ENCODE assay signal across 15 mouse cellular contexts in the genomic region with DNA sequence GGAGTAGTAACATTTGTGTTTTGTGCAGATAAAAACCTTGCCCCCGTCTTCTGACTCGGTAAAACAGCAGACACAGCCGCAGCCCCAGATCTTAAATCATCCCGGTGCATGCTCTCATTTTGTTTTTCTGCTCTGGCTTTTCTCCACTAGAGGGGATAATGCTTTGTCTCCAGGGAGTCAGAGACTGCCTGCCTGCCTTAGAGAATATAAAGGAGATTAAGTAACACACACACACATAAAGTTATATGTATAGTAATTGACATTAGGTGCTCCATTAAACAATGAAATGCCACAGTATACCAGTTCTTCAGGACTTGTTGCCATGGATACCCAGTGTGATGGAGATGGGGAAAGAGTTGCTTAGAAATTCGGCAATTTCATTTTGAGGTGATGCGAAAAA. TPM values are rescaled to one million over a fixed set of nuclear protein-coding genes. Genes with fewer than 3 reads are reported as not detected.
DNase-seq lines count a peak whose midpoint lies in the region; ATAC-seq lines count a peak whose summit lies in the region.
"Had no signal": no experiment of that assay in that cellular context is flagged by ENCODE, and none has a peak within 500 bp of the region (broad histone marks: within the 10 kb centered on the region; RNA-seq: fewer than 3 reads in every experiment).

No protein-coding gene starts in this region.

- H3K4me1 ChIP-seq in kidney, embryonic 15.5 days = peaks cover 27% of the 10 kb centered on the region
- H3K4me1 ChIP-seq in midbrain, embryonic 16.5 days (ENCODE audit: control insufficient read depth, insufficient read depth, low read length) = peaks cover 15% of the 10 kb centered on the region

- H3K9me3 ChIP-seq in kidney, embryonic 15.5 days (replicated peaks) = no peaks in the 10 kb centered on the region
- no peaks in the 10 kb centered on the region for H3K9me3 ChIP-seq in midbrain, embryonic 16.5 days (replicated peaks; ENCODE audit: control insufficient read depth, low read length, poor library complexity, severe bottlenecking)
- H3K9me3 ChIP-seq: heart, embryonic 13.5 days; liver, embryonic 12.5 days had no signal

- no peak overlapping the region for H3K4me3 ChIP-seq in kidney, embryonic 15.5 days (replicated peaks)
- no peak overlapping the region for H3K4me3 ChIP-seq in midbrain, embryonic 16.5 days (ENCODE audit: low read depth, low read length)
- H3K4me3 ChIP-seq: erythroblast, embryonic 14.5 days; heart, embryonic 13.5 days; liver, embryonic 12.5 days had no signal

- H3K27me3 ChIP-seq in kidney, embryonic 15.5 days = no peaks in the 10 kb centered on the region
- H3K27me3 ChIP-seq in midbrain, embryonic 16.5 days (ENCODE audit: control insufficient read depth, insufficient read depth, low read depth, low read length) = no peaks in the 10 kb centered on the region
- H3K27me3 ChIP-seq: heart, embryonic 13.5 days; liver, embryonic 12.5 days had no signal

- WGBS in kidney, embryonic 15.5 days = 45% methylated on average over 6 of the region's 6 CpGs
- WGBS in midbrain, embryonic 16.5 days = 17% methylated on average over 6 of the region's 6 CpGs

- DNase-seq in frontal cortex, postnatal 36 days (ENCODE audit: low spot score in 2 of 2) = no peak
- DNase-seq in kidney, postnatal 14 days = peak; percentile 16
- peak; percentile 32 for DNase-seq in brain, embryonic 18.5 days (ENCODE audit: low read depth, low spot score)
- no peak for DNase-seq in cerebellum, postnatal 14 days
- DNase-seq: cerebellum, postnatal 25 days; gastrocnemius, postnatal 14 days; lung, postnatal 14 days; thymus, postnatal 25 days had no signal

- H3K36me3 ChIP-seq in kidney, embryonic 15.5 days = no peaks in the 10 kb centered on the region
- H3K36me3 ChIP-seq in midbrain, embryonic 16.5 days (ENCODE audit: control insufficient read depth, insufficient read depth, low read length) = no peaks in the 10 kb centered on the region
- H3K36me3 ChIP-seq: liver, embryonic 12.5 days had no signal

- no peak overlapping the region for H3K27ac ChIP-seq in kidney, embryonic 15.5 days
- no peak overlapping the region for H3K27ac ChIP-seq in midbrain, embryonic 16.5 days (ENCODE audit: low read length)
- H3K27ac ChIP-seq: heart, embryonic 13.5 days; liver, embryonic 12.5 days had no signal

- H3K4me2 ChIP-seq in kidney, embryonic 15.5 days = no peak overlapping the region
- H3K4me2 ChIP-seq in midbrain, embryonic 16.5 days (ENCODE audit: low read length) = peak overlapping the region; percentile 24; the same call in 1 of the 2 replicates
- H3K4me2 ChIP-seq: heart, embryonic 13.5 days; liver, embryonic 12.5 days had no signal

- no peak overlapping the region for H3K9ac ChIP-seq in kidney, embryonic 15.5 days
- H3K9ac ChIP-seq in midbrain, embryonic 16.5 days (ENCODE audit: low read depth, low read length) = no peak overlapping the region
- H3K9ac ChIP-seq: heart, embryonic 13.5 days; liver, embryonic 12.5 days had no signal

- peak; percentile 64; the same call in 1 of the 2 replicates for ATAC-seq in frontal cortex, adult (ENCODE audit: low TSS enrichment)
- ATAC-seq in kidney, embryonic 15.5 days (replicated peaks; ENCODE audit: low FRiP score) = no peak
- peak; percentile 66 for ATAC-seq in midbrain, embryonic 16.5 days
- ATAC-seq: inflammation-experienced regulatory T-cells, adult 6 months; liver, embryonic 12.5 days had no signal

RNA-seq across cellular contexts. Expression of a gene that starts 41.1 kb away (rescaled TPM):
- polyA plus RNA-seq in kidney, embryonic 15.5 days (2015; fragmentation: Nextera tagmentation; extraction: Ambion mirVana) = 14.5 and 14.7 TPM in 2 replicates
- polyA plus RNA-seq in midbrain, embryonic 16.5 days (2015; fragmentation: Nextera tagmentation; extraction: Ambion mirVana) = 4.4 and 5.1 TPM in 2 replicates

Comparison
In these comparisons a context has a peak if more than half of its experiments do, and no peak if none do; other contexts are left out.
1. DNase-seq: peak in kidney, postnatal 14 days (single experiment) and brain, embryonic 18.5 days (single experiment); none in frontal cortex, postnatal 36 days (0 of 2) and cerebellum, postnatal 14 days (0 of 2).